Mouse (Mus musculus) intestine, postnatal 0 days (tissue): Measurements from ENCODE around the gene Oaf. TPM values are rescaled to one million over a fixed set of nuclear protein-coding genes. Genes with fewer than 3 reads are reported as not detected.

ENCODE experiments used
- ATAC-seq: fragments of 200-750 bp; cut with Nextera tagmentation; 2 replicates; pipeline ENCODE4 v1.8.0; 2017; ENCODE audit warnings: mild to moderate bottlenecking, moderate TSS enrichment, moderate library complexity
- H3K27ac ChIP-seq: fragments of 300-500 bp; sonication (generic); 2 replicates; pipeline ENCODE4 v1.5.1; 2014; ENCODE audit warnings: mild to moderate bottlenecking, low read depth, low read length, moderate library complexity
- H3K27me3 ChIP-seq: fragments of 300-500 bp; sonication (generic); replicated peaks from 2 replicates; pipeline ENCODE4 v1.6.1; 2014; ENCODE audit warnings: low read length, mixed read lengths; ENCODE audit not compliant: control insufficient read depth, insufficient read depth
- H3K36me3 ChIP-seq: fragments of 300-500 bp; sonication (generic); 2 replicates; pipeline ENCODE4 v1.6.1; 2014; ENCODE audit warnings: mild to moderate bottlenecking, moderate library complexity; ENCODE audit not compliant: control insufficient read depth, insufficient read depth
- H3K4me1 ChIP-seq: fragments of 300-500 bp; sonication (generic); replicated peaks from 2 replicates; pipeline ENCODE4 v1.6.1; 2014; ENCODE audit warnings: antibody characterized with exemption, low read length, mixed read lengths; ENCODE audit not compliant: control insufficient read depth, insufficient read depth
- H3K4me2 ChIP-seq: fragments of 300-500 bp; sonication (generic); replicated peaks from 2 replicates; pipeline ENCODE4 v1.6.1; 2014; ENCODE audit warnings: low read depth, mild to moderate bottlenecking, moderate library complexity
- H3K4me3 ChIP-seq: fragments of 300-500 bp; sonication (generic); 2 replicates; pipeline ENCODE4 v1.5.1; 2014; ENCODE audit warnings: low read depth, low read length
- H3K9ac ChIP-seq: fragments of 300-500 bp; sonication (generic); 2 replicates; pipeline ENCODE4 v1.6.1; 2014; ENCODE audit warnings: mild to moderate bottlenecking, low read depth, low read length
- H3K9me3 ChIP-seq: fragments of 300-500 bp; sonication (generic); 2 replicates; pipeline ENCODE4 v1.6.1; 2016; ENCODE audit warnings: mixed run types; ENCODE audit not compliant: control insufficient read depth
- CTCF ChIP-seq: sonication (generic); IDR thresholded peaks from 2 replicates; pipeline ENCODE4 v1.5.1; 2016; ENCODE audit warnings: low read depth, mild to moderate bottlenecking, control low read depth, antibody characterized with exemption, moderate library complexity
- WGBS: fragments of 180-500 bp; shearing (Covaris S2); extraction: QIAGEN DNeasy Blood & Tissue Kit; methylation state at CpG from one replicate; pipeline ENCODE4 v1.1.7; 2014; 5-methylcytosine and 5-hydroxymethylcytosine counted together
- polyA plus RNA-seq: library from polyadenylated mRNA; unstranded; fragments of >200 nt; fragmentation: Nextera tagmentation; extraction: Ambion mirVana; gene quantifications from 2 replicates; pipeline ENCODE4 v1.2.1, GENCODE M21; 2015

The Oaf gene
- polyA plus RNA-seq, 1 experiment from 2014 or later: 39.7 TPM

DNA sequence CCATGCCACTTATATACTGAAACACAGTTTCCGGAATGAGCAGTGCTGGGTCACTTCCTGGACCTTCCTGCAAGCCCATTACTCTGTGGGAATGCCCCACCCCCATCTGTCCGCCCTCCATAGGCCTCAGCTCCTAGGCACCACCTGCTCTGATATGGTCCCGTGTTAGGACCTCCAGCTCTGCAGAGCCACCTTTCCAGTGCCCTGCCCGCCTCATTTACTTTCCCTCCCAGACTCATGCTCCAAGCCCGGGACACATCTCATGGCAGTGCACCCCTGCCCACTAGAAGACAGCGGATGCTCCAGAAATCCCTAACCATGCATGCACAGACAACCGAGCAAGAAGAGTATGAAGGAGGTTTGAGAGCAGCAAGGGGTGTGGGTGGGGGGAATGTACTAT is 9.7 kb downstream of the Oaf start:
- TF ChIP-seq CTCF: no peak
- no peaks in the 10 kb centered on the region; the same call in 1 of the 2 replicates for H3K36me3 ChIP-seq
- H3K27me3 ChIP-seq: no peaks in the 10 kb centered on the region
- H3K27ac ChIP-seq: peak overlapping the region; percentile 82
- no peak overlapping the region for H3K4me3 ChIP-seq
- no peak overlapping the region for H3K4me2 ChIP-seq
- WGBS: 73% methylated on average over 7 of the region's 7 CpGs
- no peaks in the 10 kb centered on the region for H3K9me3 ChIP-seq
- H3K4me1 ChIP-seq: peaks cover 42% of the 10 kb centered on the region
- no peak overlapping the region for H3K9ac ChIP-seq
- ATAC-seq: no peak

DNA sequence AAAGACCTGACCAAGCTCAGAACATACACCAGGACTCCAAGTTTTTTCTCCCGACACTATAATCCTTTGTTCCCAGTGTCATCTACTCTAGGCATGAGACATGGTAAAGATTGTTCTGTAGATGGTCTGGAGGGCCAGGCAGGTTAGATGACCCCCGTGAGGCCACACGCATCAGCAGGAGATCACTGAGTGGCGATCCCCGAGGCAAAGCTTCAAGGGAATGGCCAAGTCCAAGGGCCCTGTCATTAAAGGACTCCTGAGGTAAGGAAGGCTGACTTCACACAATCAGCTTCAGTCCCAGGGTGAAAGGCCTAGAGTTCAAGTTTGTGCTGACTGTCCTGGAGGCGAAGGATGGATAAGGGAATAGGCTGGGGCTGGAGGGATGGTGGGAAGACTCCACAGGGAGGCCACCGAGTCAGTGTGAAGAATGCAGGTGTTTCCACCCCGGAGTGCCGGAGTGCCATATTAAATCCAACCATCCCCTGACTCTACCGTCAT is 10.3 kb downstream of the Oaf start:
- Histone ChIP-seq H3K36me3 (peaks cover 3% of the 10 kb centered on the region; the same call in 1 of the 2 replicates), H3K27me3 (no peaks in the 10 kb centered on the region), H3K4me1 (peaks cover 45% of the 10 kb centered on the region), H3K9me3 (no peaks in the 10 kb centered on the region), H3K9ac (no peak overlapping the region), H3K4me2 (no peak overlapping the region), H3K27ac (peak overlapping the region; percentile 82), H3K4me3 (no peak overlapping the region)
- ATAC-seq: peak; percentile 11
- TF ChIP-seq CTCF: no peak
- whole genome bisulfite sequencing: 67% methylated on average over 10 of the region's 10 CpGs

DNA sequence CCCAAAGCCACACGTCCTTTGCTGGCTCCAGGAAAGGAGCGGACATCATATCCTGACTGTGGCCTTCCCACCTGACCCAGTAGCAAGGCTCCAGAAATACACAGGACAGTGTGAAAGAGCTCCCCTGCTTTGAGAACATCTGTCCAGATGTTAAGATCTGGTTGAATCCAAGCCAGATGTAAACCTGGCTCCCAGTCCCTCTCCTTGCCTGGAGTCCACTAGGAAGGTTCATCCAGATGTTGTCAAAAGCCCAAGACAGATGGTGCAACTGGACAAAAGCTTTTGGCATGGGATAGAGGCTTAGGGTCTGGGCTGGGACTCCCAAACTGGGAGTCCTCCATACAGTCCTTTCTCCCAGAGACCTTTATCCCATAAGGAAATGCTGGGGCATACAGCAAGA is 11.0 kb downstream of the Oaf start:
- Histone ChIP-seq H3K4me1 (peaks cover 45% of the 10 kb centered on the region), H3K9me3 (no peaks in the 10 kb centered on the region), H3K27ac (peak overlapping the region; percentile 82), H3K9ac (no peak overlapping the region), H3K4me3 (no peak overlapping the region), H3K27me3 (no peaks in the 10 kb centered on the region), H3K36me3 (peaks cover 10% of the 10 kb centered on the region; the same call in 1 of the 2 replicates), H3K4me2 (no peak overlapping the region)
- no peak for ATAC-seq
- WGBS: 78% methylated on average over 2 of the region's 2 CpGs
- no peak for TF ChIP-seq CTCF

DNA sequence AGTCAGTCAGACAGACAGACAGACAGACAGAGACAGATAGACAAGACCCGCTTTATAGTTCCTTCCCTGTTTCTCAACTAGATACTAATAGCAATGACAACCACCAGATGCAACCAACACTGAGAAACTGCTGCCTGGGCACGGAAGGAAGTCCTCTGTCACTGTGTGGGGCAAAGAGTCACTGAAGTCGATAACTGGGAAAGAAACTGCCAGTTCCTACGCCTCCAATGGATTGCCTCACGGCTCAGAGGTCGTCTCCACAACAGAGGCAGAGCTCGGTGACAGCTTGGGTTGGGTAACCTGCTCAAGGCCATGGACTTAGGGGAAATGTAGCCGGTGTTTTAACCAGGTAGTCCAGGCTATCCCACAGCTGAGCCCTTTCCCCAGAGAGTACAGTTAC is 12.1 kb downstream of the Oaf start:
- 34% methylated on average over 8 of the region's 8 CpGs for WGBS
- no peak for TF ChIP-seq CTCF
- ATAC-seq: peak; percentile 77
- Histone ChIP-seq H3K27ac (peak overlapping the region; percentile 93), H3K36me3 (peaks cover 19% of the 10 kb centered on the region; the same call in 1 of the 2 replicates), H3K4me3 (no peak overlapping the region), H3K9me3 (no peaks in the 10 kb centered on the region), H3K4me2 (peak overlapping the region; percentile 43; the same call in 1 of the 2 replicates), H3K9ac (no peak overlapping the region), H3K27me3 (no peaks in the 10 kb centered on the region), H3K4me1 (peaks cover 45% of the 10 kb centered on the region)

DNA sequence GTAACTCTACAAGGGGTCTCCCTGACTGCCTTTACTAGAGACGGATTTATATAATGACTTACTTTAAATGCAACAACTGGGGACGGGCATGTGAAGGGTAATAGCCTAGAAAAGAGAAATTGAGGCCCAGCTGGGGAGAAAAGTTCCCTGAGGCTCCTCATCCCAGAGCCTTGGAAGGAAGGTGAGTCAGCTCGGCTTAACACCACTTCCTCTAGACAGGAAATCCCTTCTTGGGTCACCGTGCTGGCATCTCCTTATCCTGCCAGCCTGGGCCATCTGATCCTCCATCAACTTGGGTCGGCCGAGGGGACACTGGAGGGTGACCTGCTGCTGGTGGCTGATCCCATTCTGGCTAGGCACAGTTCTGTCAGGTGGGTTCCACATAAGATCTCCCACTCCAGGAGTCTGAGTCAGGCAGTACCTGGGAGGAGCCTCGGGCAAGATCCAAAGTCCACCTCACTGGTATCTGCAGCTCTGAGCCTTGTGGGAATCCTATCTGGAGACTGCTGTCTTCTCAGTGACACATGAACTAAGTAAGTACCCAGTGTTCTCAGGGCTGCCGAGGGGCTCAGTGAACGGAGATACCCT is 13.0 kb downstream of the Oaf start:
- WGBS: 18% methylated on average over 9 of the region's 9 CpGs

DNA sequence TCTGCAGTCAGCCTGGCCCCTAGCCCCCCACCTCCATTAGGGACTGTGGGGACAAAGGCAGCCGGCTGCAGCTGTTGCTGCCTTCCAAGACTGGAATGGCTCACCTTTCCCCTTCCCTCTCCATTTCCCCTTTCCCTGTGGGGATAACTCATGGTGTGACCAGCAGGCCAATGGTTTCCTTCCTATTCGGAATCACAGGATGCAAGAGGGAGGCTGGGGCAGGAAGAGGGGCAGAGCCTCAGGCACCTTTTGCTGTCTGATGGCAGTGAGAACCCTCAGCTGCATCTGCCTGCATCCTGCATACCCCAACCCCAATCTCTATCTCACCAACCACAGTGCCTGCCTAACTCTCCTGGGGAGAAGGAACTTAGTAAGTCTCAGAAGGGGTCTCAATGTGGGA is 14.2 kb downstream of the Oaf start:
- TF ChIP-seq CTCF: no peak
- WGBS: 38% methylated on average over 2 of the region's 2 CpGs
- Histone ChIP-seq H3K4me2 (no peak overlapping the region), H3K36me3 (peaks cover 36% of the 10 kb centered on the region), H3K27me3 (no peaks in the 10 kb centered on the region), H3K27ac (peak overlapping the region; percentile 93), H3K9me3 (no peaks in the 10 kb centered on the region), H3K9ac (peak overlapping the region; percentile 31; the same call in 1 of the 2 replicates), H3K4me1 (peaks cover 34% of the 10 kb centered on the region), H3K4me3 (no peak overlapping the region)
- no peak for ATAC-seq

More for the DNA sequence above, 13.0 kb downstream of the Oaf start:
- TF ChIP-seq CTCF: no peak
- Histone ChIP-seq H3K27me3 (no peaks in the 10 kb centered on the region), H3K27ac (peak overlapping the region; percentile 93), H3K4me1 (peaks cover 38% of the 10 kb centered on the region), H3K36me3 (peaks cover 28% of the 10 kb centered on the region; the same call in 1 of the 2 replicates), H3K9me3 (no peaks in the 10 kb centered on the region), H3K9ac (0 out of 2 replicates have a peak overlapping the region, but pooled peaks have one; percentile 11), H3K4me3 (no peak overlapping the region), H3K4me2 (peak overlapping the region; percentile 43)
- ATAC-seq: peak; percentile 80
